Mouse (Mus musculus): ENCODE data around the gene Gab2. TPM values are rescaled to one million over a fixed set of nuclear protein-coding genes. Genes with fewer than 3 reads are reported as not detected.

The Gab2 gene
- polyA plus RNA-seq, 1 experiment: 6.2 TPM

GRCm38 (mm10) chr7:97071512-97071911, 9.9 kb upstream of the Gab2 start:
- Histone ChIP-seq H3K36me3 (ENCODE audit: control insufficient read depth, insufficient read depth, low read length) (no peaks in the 10 kb centered on the region), H3K27ac (ENCODE audit: control insufficient read depth, insufficient read depth, low read length) (no peak overlapping the region), H3K4me3 (ENCODE audit: control insufficient read depth, insufficient read depth, low read length) (no peak overlapping the region), H3K4me1 (replicated peaks; ENCODE audit: control insufficient read depth, insufficient read depth, low read length) (no peaks in the 10 kb centered on the region), H3K27me3 (ENCODE audit: control insufficient read depth, insufficient read depth, low read length) (no peaks in the 10 kb centered on the region)
- WGBS: 97% methylated on average over 3 of the region's 3 CpGs
- no peak for TF ChIP-seq POLR2A (IDR thresholded peaks at IDR 0.05; ENCODE audit: control insufficient read depth, extremely low read depth, insufficient read depth, low read length, poor library complexity)
- DNase-seq: no peak

- no peaks in the 10 kb centered on the region for H3K27me3 ChIP-seq (ENCODE audit: control insufficient read depth, insufficient read depth, low read length)
- no peaks in the 10 kb centered on the region for H3K36me3 ChIP-seq (ENCODE audit: control insufficient read depth, insufficient read depth, low read length)
- WGBS: 24% methylated on average over 5 of the region's 5 CpGs
- no peaks in the 10 kb centered on the region for H3K4me1 ChIP-seq (replicated peaks; ENCODE audit: control insufficient read depth, insufficient read depth, low read length)
- no peak overlapping the region for H3K4me3 ChIP-seq (ENCODE audit: control insufficient read depth, insufficient read depth, low read length)
- TF ChIP-seq CTCF (IDR thresholded peaks at IDR 0.05; ENCODE audit: borderline replicate concordance, control insufficient read depth, extremely low read depth, insufficient read depth, low read length, poor library complexity): no peak
- TF ChIP-seq POLR2A (IDR thresholded peaks at IDR 0.05; ENCODE audit: control insufficient read depth, extremely low read depth, insufficient read depth, low read length, poor library complexity): no peak
- no peak for DNase-seq
- no peak overlapping the region for H3K27ac ChIP-seq (ENCODE audit: control insufficient read depth, insufficient read depth, low read length)
Observed at GRCm38 (mm10) chr7:97072061-97072460, 9.3 kb upstream of the Gab2 start.

- H3K27me3 ChIP-seq (ENCODE audit: control insufficient read depth, insufficient read depth, low read length): no peaks in the 10 kb centered on the region
- no peak overlapping the region for H3K27ac ChIP-seq (ENCODE audit: control insufficient read depth, insufficient read depth, low read length)
- 94% methylated on average over 1 of the region's 1 CpGs for WGBS
- no peaks in the 10 kb centered on the region for H3K36me3 ChIP-seq (ENCODE audit: control insufficient read depth, insufficient read depth, low read length)
- TF ChIP-seq POLR2A (IDR thresholded peaks at IDR 0.05; ENCODE audit: control insufficient read depth, extremely low read depth, insufficient read depth, low read length, poor library complexity) (no peak), CTCF (IDR thresholded peaks at IDR 0.05; ENCODE audit: borderline replicate concordance, control insufficient read depth, extremely low read depth, insufficient read depth, low read length, poor library complexity) (no peak)
- H3K4me1 ChIP-seq (replicated peaks; ENCODE audit: control insufficient read depth, insufficient read depth, low read length): no peaks in the 10 kb centered on the region
- no peak for DNase-seq
- no peak overlapping the region for H3K4me3 ChIP-seq (ENCODE audit: control insufficient read depth, insufficient read depth, low read length)
Observed at GRCm38 (mm10) chr7:97074974-97075373, 6.4 kb upstream of the Gab2 start.

- H3K4me1 ChIP-seq (replicated peaks; ENCODE audit: control insufficient read depth, insufficient read depth, low read length): peaks cover 7% of the 10 kb centered on the region
- no peak overlapping the region for H3K4me3 ChIP-seq (ENCODE audit: control insufficient read depth, insufficient read depth, low read length)
- no peak for TF ChIP-seq CTCF (IDR thresholded peaks at IDR 0.05; ENCODE audit: borderline replicate concordance, control insufficient read depth, extremely low read depth, insufficient read depth, low read length, poor library complexity)
- TF ChIP-seq POLR2A (IDR thresholded peaks at IDR 0.05; ENCODE audit: control insufficient read depth, extremely low read depth, insufficient read depth, low read length, poor library complexity): no peak
- no peak overlapping the region for H3K27ac ChIP-seq (ENCODE audit: control insufficient read depth, insufficient read depth, low read length)
- no peaks in the 10 kb centered on the region for H3K36me3 ChIP-seq (ENCODE audit: control insufficient read depth, insufficient read depth, low read length)
- peaks cover 2% of the 10 kb centered on the region; the same call in 1 of the 2 replicates for H3K27me3 ChIP-seq (ENCODE audit: control insufficient read depth, insufficient read depth, low read length)
- no peak for DNase-seq
Observed at GRCm38 (mm10) chr7:97076977-97077376, 4.4 kb upstream of the Gab2 start.

GRCm38 (mm10) chr7:97078685-97079084, 2.7 kb upstream of the Gab2 start:
- TF ChIP-seq CTCF (IDR thresholded peaks at IDR 0.05; ENCODE audit: borderline replicate concordance, control insufficient read depth, extremely low read depth, insufficient read depth, low read length, poor library complexity) (no peak), POLR2A (IDR thresholded peaks at IDR 0.05; ENCODE audit: control insufficient read depth, extremely low read depth, insufficient read depth, low read length, poor library complexity) (no peak)
- Histone ChIP-seq H3K4me1 (replicated peaks; ENCODE audit: control insufficient read depth, insufficient read depth, low read length) (peaks cover 14% of the 10 kb centered on the region), H3K27ac (ENCODE audit: control insufficient read depth, insufficient read depth, low read length) (no peak overlapping the region), H3K4me3 (ENCODE audit: control insufficient read depth, insufficient read depth, low read length) (no peak overlapping the region), H3K36me3 (ENCODE audit: control insufficient read depth, insufficient read depth, low read length) (no peaks in the 10 kb centered on the region), H3K27me3 (ENCODE audit: control insufficient read depth, insufficient read depth, low read length) (peaks cover 8% of the 10 kb centered on the region)
- 76% methylated on average over 4 of the region's 4 CpGs for WGBS
- no peak for DNase-seq

- DNase-seq: no peak
- H3K27ac ChIP-seq (ENCODE audit: control insufficient read depth, insufficient read depth, low read length): no peak overlapping the region
Observed at GRCm38 (mm10) chr7:97079145-97079544, 2.2 kb upstream of the Gab2 start.

GRCm38 (mm10) chr7:97079651-97080365, 1.6 kb upstream of the Gab2 start:
- H3K4me1 ChIP-seq (replicated peaks; ENCODE audit: control insufficient read depth, insufficient read depth, low read length): peaks cover 14% of the 10 kb centered on the region
- 88% methylated on average over 4 of the region's 4 CpGs for WGBS
- TF ChIP-seq CTCF (IDR thresholded peaks at IDR 0.05; ENCODE audit: borderline replicate concordance, control insufficient read depth, extremely low read depth, insufficient read depth, low read length, poor library complexity): no peak
- TF ChIP-seq POLR2A (IDR thresholded peaks at IDR 0.05; ENCODE audit: control insufficient read depth, extremely low read depth, insufficient read depth, low read length, poor library complexity): no peak
- no peak overlapping the region for H3K4me3 ChIP-seq (ENCODE audit: control insufficient read depth, insufficient read depth, low read length)
- H3K27ac ChIP-seq (ENCODE audit: control insufficient read depth, insufficient read depth, low read length): no peak overlapping the region
- no peak for DNase-seq
- H3K27me3 ChIP-seq (ENCODE audit: control insufficient read depth, insufficient read depth, low read length): peaks cover 8% of the 10 kb centered on the region
- H3K36me3 ChIP-seq (ENCODE audit: control insufficient read depth, insufficient read depth, low read length): no peaks in the 10 kb centered on the region

More at GRCm38 (mm10) chr7:97079145-97079544, 2.2 kb upstream of the Gab2 start:
- TF ChIP-seq POLR2A (IDR thresholded peaks at IDR 0.05; ENCODE audit: control insufficient read depth, extremely low read depth, insufficient read depth, low read length, poor library complexity): no peak
- TF ChIP-seq CTCF (IDR thresholded peaks at IDR 0.05; ENCODE audit: borderline replicate concordance, control insufficient read depth, extremely low read depth, insufficient read depth, low read length, poor library complexity): no peak
- 21% methylated on average over 6 of the region's 6 CpGs for WGBS
- Histone ChIP-seq H3K27me3 (ENCODE audit: control insufficient read depth, insufficient read depth, low read length) (peaks cover 8% of the 10 kb centered on the region), H3K4me1 (replicated peaks; ENCODE audit: control insufficient read depth, insufficient read depth, low read length) (peaks cover 14% of the 10 kb centered on the region), H3K4me3 (ENCODE audit: control insufficient read depth, insufficient read depth, low read length) (no peak overlapping the region), H3K36me3 (ENCODE audit: control insufficient read depth, insufficient read depth, low read length) (no peaks in the 10 kb centered on the region)
